Mouse (Mus musculus) left cerebral cortex, adult 9 months (tissue): Measurements from ENCODE around the gene Bcas2.
"Not testable (repeated sequence)": the region's sequence is repeated elsewhere in the genome, so short reads cannot be mapped to it uniquely, and the experiment has no call there.

ENCODE experiments used
- DNase-seq, 2 experiments: peaks; one replicate each; pipeline ENCODE4 v3.0.0; 2022; ENCODE audit warnings: low spot score in 2 of 2

Gene Bcas2

DNA sequence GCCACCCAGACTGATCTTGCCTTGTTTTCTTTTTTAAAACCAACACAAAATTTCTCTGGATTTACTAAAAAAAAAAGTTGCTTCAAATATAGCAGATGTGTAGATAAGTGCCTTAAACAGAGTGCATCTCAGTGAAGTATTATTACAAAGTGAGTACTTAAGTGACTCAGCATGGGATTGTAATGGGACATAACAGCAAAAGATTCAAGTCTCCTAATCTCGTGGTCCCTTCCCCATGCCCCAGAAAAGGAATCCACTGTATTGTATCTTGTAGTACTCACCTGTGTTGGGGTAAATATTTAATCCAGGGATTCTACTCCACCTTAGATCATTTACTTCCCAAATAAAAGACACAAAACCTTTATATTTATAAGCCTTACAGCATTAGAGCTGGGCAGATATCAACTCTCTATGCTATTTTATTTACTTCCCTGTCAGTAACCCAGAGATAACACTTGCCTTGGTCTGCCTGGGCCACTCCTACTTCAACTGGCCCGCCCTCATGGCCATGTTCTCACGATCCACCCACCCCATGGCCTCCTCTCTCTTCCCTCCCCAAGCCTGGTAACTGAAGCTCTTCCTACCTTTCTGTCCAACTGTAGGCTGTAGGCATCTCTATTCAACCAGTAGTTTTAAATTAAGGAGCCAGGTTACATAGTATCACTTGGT, 12.1 kb upstream of the Bcas2 start:
- no peak for DNase-seq

DNA sequence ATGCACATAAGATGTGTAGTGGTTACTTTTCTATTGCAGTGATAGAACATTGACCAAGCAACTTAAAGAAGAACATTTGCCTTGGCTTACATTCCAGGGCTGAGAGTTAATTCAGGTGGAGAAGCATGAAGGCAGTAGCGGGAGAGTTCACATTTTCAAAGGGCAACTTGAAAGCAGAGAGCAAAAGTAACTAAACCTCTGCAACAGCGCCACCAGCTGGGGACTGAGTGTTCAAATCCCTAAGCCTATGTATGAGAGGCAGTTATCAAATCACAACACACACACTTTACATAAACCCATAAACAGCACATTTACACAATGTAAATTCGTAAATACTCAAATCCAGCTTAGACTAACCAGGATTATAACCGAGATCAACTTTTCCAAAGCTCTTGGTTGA, 1.7 kb upstream of the Bcas2 start:
- DNase-seq, result peak; percentile 5 to 81

DNA sequence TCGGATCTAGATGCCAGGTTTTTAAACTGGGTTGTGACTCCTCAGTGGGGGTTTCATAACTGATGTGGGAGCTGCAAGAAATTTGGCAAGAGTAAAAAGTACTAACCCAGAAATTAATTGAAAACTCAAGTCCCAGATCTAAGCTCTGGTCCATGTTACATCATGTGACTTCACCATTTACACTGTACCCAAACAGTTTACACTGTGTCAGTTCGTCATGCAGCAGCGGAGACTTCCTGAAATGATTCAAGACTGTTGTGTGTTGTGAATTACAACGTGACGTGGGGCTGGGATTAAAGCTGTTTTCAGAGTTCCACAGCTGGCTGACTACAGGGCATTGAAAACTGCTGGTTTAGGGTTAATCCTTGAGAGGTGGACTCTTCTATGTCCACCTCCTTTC, 1.2 kb downstream of the Bcas2 start:
- no peak for DNase-seq

DNA sequence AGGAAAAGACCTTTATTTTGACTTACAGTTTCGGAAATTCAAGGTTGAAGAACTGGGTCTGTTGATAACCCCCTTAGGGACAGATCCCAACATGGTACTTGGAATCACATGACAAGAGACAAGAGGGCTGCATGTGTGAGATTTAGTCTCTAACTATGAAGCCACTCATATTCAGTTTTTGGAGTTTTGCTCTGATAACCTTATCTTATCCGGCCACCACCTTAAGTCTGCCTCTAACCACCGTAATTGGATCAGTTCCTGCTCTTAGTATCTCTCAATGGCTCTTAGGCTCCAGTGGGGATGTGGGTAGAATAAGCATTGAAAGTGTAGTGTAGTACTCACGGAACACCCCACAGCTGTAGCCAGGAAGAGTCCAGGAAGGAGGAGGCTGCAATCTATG, 5.3 kb downstream of the Bcas2 start:
- no peak for DNase-seq

DNA sequence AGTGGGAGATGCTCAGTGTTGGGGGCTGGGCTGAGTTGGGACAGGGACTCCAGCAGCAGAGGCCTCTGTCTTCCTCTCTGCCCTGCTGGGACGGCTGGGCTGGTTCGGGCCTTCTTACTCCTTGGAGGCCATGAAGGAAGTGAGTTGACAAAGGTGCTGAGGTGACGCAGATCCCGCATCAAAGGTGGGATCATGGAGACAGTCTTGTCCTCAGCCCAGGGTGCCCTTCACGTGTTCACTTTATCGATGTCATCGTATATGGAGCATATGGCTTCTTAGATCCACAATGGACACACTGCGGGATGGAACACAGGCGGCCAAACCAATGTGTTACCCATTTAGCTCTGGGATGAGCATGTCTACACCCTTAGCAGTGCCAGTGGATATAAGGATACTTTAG, 8.1 kb downstream of the Bcas2 start:
- DNase-seq, result no peak

DNA sequence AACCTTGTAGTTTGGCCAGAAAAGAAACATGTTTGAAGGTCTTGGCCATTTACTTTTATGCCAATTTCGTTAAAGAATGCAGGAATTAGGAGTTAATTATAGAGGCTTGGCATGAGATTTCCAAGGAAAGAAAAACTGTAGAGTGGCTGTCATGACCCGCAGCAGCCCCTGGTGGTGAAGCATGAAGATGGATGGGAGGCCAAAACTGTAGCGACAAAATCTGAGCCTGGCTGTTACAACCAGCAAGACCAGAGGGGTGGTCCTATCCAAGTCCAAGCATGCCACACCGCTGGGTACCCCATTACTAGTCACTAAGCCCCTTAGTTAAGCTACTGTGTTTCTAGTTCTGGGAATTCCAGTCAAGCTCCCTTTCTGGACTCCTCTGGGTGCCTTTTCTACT, 9.7 kb downstream of the Bcas2 start:
- DNase-seq, result no peak

DNA sequence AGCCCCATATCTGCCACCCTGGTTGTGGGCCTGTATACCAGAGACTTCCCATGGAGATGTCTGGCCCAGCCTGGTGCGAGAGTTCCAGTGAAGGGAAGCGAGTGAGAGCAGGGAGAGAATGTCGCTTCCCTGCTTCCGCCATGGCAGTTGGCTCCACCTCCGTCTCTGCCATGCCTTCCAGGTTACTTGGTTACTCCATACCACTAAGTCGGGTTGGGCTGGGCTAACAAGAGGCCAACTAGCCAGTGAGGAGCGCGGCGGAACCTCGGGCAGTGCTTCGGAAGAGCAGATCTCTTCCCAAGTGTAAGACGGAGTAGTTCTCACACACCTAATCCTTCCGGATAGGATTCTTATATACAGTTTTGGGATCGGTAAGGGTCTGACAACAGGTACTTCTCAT, 11.4 kb downstream of the Bcas2 start:
- no peak for DNase-seq

DNA sequence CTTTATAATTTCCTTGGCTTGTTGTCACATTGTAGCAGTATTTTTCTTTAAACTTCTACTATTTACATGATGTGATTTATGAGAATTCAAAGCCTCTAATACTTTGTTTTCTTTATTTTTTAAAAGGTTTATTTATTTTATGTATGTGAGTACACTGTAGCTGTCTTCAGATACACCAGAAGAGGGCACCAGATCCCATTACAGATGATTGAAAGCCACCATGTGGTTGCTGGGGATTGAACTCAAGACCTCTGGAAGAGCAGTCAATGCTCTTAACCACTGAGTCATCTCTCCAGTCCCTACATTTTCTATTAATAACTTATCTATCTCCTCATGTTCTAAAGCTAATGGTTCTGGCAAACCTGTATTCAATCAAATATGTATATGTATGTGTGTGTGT, 13.0 kb downstream of the Bcas2 start:
- DNase-seq, result not testable (repeated sequence)

DNA sequence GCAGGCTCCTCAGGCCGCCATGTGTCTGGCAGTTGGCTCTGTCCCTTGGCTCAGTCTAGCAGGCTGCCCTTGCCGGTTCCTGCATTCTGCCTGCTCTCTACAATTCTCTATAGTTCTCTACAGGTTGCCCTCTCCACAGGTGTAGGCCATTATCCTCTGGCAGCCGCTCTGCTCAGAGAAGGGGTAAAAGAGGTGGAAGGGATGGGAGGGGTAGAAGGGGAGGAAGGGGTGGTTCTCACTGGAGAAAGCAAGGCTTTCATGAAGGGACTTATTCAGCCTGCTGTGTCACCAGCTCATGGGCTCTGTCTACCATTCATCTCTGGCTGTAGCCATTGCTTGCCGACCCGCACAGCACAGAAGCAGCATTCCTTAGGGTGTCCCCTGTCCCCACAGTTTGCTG, 17.0 kb downstream of the Bcas2 start:
- no peak for DNase-seq

DNA sequence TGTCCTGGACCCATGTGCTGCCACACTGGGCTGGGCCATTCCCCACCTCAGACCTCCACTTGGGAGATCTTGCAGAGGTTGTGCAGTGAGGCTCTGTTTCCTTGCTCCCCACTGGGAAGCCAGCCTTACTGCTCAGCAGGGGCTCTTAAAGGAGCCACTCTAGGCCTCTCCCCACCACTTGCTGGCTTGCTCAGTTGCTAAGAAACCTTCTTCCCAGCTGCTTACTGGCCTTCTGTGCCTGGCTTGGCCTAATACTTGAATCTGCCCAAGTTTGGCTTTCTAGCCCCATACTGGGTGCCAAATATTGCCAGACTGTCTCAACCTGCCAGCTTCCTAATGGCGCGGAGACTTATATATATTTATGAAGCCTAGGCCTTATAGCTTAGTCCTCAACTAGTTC, 17.4 kb downstream of the Bcas2 start:
- DNase-seq, result no peak

DNA sequence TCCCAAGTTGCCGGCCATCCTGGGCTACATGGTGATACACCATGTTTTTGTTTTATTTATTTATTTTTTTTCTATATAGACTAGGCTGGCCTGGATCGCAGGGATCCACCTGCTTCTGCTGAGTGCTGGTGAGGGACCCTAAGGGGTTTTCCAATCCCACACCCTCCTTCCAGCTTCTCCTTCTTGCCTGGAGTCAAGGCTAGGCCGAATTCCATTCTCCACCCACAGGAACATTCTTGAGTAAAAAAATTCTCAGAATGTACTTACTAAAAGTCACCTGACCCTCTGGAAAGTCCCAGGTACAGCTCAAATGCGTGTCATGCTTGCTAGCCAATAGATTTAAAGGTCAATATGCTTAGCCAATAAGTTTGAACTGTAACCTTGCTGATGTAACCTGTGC, 20.7 kb downstream of the Bcas2 start:
- DNase-seq, result no peak

DNA sequence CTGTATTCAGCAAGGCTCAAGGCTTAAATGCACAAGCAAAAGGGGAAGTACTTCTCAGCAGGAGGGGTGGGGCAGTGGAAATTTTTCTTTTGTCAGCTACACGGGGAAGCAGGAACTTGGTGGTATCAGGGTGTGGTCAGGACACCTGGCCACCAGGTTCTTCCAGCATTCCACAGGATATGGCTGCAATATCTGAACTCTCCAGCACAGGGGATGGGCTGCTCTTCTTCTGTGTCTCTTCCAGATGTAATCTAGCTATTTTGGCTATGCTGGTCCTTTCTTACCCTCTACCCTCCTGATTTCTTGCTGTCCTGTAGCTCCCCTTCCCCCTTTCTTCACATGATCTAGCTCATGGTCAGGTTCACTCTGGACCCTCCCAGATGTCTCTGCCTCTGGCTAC, 21.7 kb downstream of the Bcas2 start:
- DNase-seq, result no peak

DNA sequence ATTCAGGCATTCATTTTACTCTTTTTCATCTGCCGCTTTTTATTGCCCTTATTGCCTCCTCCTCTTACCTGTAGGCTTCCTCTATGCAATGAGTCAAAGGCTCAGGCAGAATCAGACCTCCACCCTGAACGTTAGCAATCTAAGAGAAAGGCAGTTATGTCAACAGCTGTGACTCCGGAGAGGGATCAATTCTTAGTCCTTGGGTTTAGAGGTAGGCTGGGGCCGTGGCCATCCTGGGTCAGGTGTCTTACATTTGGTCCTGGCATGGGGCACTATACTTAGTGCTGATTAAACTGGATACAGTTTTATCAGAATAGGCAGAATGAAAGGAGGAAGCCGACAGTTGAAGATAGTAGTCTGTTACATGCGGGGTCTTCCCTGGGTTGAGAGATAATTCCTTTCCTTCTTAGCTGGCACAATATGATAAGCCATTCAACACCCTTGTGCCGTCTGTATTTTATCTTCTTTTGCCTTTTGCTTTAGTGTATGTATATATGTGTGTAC, 24.9 kb downstream of the Bcas2 start:
- DNase-seq, result no peak

DNA sequence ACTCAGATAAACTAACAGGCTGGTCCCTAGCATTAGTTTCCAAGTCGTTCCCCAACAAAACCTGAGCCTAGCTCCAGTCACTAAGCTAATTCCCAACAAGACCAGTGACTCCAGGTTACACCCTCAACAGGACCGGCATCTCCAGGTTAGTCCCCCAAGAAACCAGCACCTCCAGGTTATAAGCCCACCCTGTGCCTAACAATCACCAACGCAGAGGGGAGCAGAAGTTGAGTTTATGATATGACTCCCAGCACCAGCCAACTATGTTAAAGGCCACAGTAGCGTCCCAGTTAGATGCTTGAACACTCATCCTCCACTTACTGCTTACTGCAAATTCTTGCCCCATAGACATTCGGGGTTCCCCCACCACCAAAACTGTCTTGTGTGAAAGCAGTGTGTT, 27.9 kb downstream of the Bcas2 start:
- DNase-seq, result no peak

DNA sequence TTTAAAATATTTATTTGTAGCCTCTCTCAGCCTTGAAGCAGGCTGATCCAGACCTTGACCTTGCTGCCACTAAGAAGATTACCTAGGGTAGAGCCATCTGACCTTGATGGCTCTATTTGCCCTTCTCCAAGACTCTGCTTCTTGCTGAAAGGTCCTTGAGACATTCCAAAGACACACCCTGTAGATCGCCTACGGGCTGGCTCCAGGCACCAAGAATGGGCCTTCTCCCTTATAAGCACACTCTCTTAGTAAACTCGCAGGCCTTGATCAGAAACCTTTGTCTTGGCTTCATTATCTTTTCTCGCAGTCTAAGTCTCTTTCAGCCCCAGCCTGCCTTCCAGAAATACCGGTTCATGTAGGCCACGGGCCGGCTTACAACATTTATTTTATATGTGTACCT, 29.6 kb downstream of the Bcas2 start:
- DNase-seq, result not testable (repeated sequence)

DNA sequence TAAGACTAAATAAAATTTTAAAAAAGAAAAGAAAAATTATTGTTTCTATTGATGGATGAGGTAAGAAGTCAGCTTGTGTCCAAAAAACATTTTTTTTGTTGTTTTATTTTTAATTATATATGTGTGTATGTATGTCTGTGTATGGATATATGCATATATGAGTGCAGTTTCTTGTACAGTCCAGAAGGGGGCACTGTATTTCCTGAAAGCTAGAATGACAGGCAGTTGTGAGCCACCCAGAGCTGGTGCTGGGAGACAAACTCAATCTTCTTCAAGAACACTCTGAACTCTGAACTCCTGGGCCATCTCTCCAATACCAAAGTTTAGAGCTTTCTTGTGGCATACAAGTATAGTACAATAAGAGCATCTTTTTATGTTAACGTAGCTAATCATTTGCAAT, 32.1 kb downstream of the Bcas2 start:
- DNase-seq, result no peak

DNA sequence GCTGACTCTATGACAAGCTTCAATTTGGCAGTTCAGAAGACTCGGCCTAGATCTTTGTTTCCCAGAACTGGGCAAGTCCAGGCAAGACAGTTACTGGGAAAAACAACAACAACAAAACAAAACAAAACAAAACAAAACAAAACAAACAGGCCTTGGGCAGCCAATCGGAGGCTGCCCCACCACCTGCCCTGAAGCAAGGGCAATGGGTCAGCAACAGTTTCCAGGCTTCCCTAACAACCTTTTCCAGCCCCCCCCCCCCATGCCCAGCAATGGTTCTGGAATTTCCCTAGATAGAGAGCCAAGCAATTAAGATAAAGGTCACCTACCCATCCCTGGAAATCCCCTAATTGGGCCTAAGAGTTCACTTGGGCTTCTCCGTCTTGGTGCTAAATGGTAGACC, 33.0 kb downstream of the Bcas2 start:
- DNase-seq, result no peak

DNA sequence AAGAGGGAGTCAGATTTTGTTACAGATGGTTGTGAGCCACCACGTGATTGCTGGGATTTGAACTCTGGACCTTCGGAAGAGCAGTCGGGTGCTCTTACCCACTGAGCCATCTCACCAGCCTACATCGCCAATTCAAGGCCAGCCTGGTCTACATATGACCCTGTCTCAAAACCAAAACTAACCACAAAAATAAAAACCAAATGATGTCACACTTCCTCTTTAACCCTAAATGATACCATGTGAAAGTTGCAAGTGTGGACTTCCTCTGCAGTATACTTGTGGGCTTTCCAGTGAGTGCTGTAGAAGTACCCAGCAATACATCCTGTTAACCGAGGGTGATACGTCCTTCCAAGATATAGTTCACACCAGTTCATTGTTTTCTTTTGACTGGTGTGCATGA, 34.9 kb downstream of the Bcas2 start:
- DNase-seq, result no peak

DNA sequence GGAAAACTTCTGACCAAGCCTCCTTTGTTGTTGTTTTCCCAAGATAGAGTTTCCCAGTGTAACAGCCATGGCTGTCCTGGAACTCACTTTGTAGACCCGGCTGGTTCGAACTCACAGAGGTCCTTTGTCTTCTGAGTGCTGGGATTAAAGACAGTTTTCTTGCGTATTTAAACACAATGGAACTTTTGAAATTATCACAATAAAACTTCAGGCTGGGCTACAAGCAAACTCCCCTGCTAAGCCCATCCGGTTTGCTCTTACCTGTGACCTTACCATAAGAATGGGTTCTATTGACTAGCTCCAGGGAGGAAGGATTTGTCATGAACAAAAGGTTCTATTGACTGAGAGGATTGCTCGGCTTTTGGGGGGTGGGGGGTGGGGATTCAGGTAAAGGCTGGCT, 36.3 kb downstream of the Bcas2 start:
- no peak for DNase-seq

DNA sequence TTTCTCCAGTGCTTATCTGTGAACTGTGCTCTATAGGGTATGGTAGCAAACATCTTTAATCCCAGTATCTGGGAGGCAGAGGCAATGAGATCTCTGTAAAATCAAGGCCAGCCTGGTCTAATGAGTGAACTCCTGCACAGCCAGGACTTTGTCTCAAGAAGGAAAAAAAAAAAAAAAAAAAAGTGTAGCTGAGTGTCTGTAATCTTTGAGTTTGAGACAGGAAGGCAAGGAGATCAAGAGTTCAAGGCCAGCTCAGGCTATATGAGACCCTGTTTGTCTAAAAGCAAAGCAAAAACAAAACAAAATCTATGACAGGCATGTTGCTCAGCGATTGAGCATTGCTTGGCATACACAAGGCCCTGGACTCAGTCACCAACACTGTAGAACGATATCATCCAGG, 36.8 kb downstream of the Bcas2 start:
- DNase-seq, result no peak

DNA sequence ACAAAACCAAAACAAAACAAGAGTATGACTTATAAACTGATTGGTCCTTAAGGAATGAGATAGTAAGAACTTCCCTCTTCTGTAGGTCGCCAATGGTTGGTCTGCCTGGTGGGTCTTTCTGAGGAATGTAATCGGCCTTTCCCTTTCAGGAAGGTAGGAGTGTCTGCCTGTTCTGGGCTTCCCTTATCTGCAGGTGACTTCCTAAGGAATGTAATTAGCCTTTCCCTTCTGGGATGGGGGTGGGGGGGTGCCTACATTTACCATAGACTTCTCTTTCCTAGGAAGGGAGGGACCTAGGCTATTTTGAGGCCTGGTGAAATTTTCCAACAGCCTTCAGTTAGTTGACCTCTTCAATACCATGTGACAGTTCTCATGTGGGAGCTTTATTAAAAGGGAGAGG, 39.6 kb downstream of the Bcas2 start:
- no peak for DNase-seq

DNA sequence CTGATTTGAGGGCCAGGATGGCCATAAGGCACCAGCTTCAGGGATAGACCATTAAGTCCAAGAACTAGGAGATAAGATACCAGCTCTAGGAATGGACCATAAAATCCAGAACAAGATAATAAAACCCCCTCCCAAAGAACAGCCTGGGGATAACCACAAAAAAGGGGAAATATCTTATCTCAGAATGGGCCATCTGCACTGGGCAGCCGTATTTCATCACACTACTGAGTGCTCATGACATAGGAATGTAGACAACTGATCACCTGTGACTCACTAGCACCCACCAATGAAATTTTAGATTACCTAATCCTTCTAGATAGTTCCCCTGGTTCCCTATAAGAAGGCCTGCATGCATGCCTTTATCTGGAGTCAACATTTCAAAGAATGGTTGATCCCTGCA, 40.7 kb downstream of the Bcas2 start:
- DNase-seq, result no peak

DNA sequence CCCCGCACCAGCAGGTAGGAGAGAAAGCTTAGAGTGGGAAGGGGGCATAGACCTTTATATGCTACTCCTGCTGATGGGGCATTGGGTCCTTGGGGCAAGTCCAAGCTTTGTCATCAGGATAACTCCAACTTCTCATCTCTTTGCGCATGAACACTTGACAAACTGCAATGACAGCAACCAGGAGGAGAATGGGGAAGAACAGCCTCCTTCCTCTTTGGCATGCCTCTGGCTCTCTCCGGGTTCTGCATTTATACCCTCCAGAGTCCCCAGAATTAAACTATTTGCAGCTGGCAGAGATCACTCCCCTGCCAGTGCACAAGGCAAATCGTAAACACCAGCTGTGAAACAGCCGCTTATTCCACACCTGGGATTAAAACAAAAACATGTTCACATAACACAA, 42.1 kb downstream of the Bcas2 start:
- no peak for DNase-seq

DNA sequence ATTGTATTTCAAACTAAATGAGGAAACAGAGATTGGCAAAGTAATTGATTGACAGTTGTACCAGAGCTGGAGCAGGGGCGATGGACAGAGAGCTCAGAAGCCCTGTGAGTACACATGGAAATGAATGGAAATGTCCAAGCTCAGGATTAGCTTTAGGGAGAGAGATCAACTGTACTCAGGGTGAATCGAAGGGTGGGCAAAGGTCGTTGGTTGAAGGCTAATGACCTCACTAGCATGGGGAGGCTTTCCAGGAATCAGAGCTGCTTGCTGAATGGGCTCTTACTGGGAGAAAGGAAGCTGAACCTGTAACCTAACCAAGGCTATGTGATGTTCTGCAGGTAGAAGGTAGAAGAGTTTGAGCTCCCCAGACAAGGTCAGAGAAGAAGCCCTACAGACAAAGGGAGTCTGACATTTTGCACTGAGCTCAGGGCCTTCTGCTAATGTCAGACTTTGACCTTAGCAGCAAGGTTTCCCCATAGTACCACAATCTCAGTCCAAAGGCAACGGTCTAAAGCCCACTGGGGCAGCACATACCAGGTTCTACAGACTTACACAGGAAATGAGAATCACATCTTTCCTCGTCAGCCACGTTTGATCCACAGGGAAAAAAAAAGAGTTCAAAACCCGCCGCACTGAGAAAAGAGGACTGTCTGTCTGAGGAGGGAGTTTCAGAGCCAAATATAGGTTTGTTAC, 43.3 kb downstream of the Bcas2 start:
- no peak for DNase-seq
